In genomic region chr5:112470144-112470543, GRCm38 (mm10) we compare ENCODE assay signal across 11 mouse cellular contexts. TPM values are rescaled to one million over a fixed set of nuclear protein-coding genes. Genes with fewer than 3 reads are reported as not detected.
DNase-seq lines count a peak whose midpoint lies in the region; ATAC-seq and TF ChIP-seq lines count a peak whose summit lies in the region.
"Had no signal": no experiment of that assay in that cellular context is flagged by ENCODE, and none has a peak within 500 bp of the region (broad histone marks: within the 10 kb centered on the region; RNA-seq: fewer than 3 reads in every experiment).

No protein-coding gene starts in this region.

- H3K4me3 ChIP-seq in midbrain, postnatal 0 days (ENCODE audit: low read depth, low read length): no peak overlapping the region
- H3K4me3 ChIP-seq in midbrain, embryonic 11.5 days (ENCODE audit: low read depth, low read length): no peak overlapping the region
- no peak overlapping the region for H3K4me3 ChIP-seq in bone marrow, adult 2 months (replicated peaks; ENCODE audit: control insufficient read depth, low read depth, low read length)
- H3K4me3 ChIP-seq: heart, embryonic 15.5 days had no signal

- no peak overlapping the region for H3K4me2 ChIP-seq in midbrain, postnatal 0 days (ENCODE audit: low read depth, low read length, poor library complexity, severe bottlenecking)
- no peak overlapping the region for H3K4me2 ChIP-seq in midbrain, embryonic 11.5 days
- H3K4me2 ChIP-seq: heart, embryonic 15.5 days had no signal

- H3K9ac ChIP-seq in midbrain, postnatal 0 days (replicated peaks; ENCODE audit: low read length, poor library complexity, severe bottlenecking): no peak overlapping the region
- H3K9ac ChIP-seq in midbrain, embryonic 11.5 days (ENCODE audit: low read length): no peak overlapping the region
- H3K9ac ChIP-seq: heart, embryonic 15.5 days had no signal

- H3K27me3 ChIP-seq in midbrain, postnatal 0 days (ENCODE audit: insufficient read depth, low read length): no peaks in the 10 kb centered on the region
- no peaks in the 10 kb centered on the region for H3K27me3 ChIP-seq in midbrain, embryonic 11.5 days (ENCODE audit: control insufficient read depth, insufficient read depth, low read length)

- no peaks in the 10 kb centered on the region for H3K4me1 ChIP-seq in midbrain, postnatal 0 days (ENCODE audit: insufficient read depth, low read length)
- peaks cover 8% of the 10 kb centered on the region; the same call in 1 of the 2 replicates for H3K4me1 ChIP-seq in midbrain, embryonic 11.5 days (ENCODE audit: control insufficient read depth, insufficient read depth, low read length)
- H3K4me1 ChIP-seq in bone marrow, adult 2 months (ENCODE audit: control insufficient read depth, insufficient read depth, low read length): no peaks in the 10 kb centered on the region
- H3K4me1 ChIP-seq: heart, embryonic 15.5 days had no signal

- DNase-seq in gastrocnemius, adult 18-20 months (ENCODE audit: low spot score): peak; percentile 24
- no peak for DNase-seq in gastrocnemius, postnatal 25 days
- peak; percentile 78 for DNase-seq in midbrain, postnatal 0 days (ENCODE audit: low spot score)
- no peak for DNase-seq in midbrain, embryonic 11.5 days (ENCODE audit: low spot score, missing footprints)
- peak; percentile 38 to 55 for DNase-seq in frontal cortex, postnatal 25 days (ENCODE audit: low spot score in 2 of 2)
- DNase-seq in spleen, postnatal 14 days (ENCODE audit: low spot score in 2 of 2): no peak

- peaks cover 32% of the 10 kb centered on the region for H3K36me3 ChIP-seq in midbrain, postnatal 0 days (ENCODE audit: insufficient read depth, low read length)
- no peaks in the 10 kb centered on the region for H3K36me3 ChIP-seq in midbrain, embryonic 11.5 days (ENCODE audit: control insufficient read depth, insufficient read depth, low read length)
- H3K36me3 ChIP-seq: heart, embryonic 15.5 days had no signal

- H3K27ac ChIP-seq in midbrain, postnatal 0 days (ENCODE audit: low read depth, low read length): no peak overlapping the region
- no peak overlapping the region for H3K27ac ChIP-seq in midbrain, embryonic 11.5 days (ENCODE audit: low read depth, low read length)
- H3K27ac ChIP-seq in bone marrow, adult 2 months (ENCODE audit: control insufficient read depth, insufficient read depth, low read depth, low read length, poor library complexity): no peak overlapping the region
- H3K27ac ChIP-seq: heart, embryonic 15.5 days had no signal

- ATAC-seq in midbrain, postnatal 0 days (ENCODE audit: low FRiP score): no peak
- ATAC-seq in midbrain, embryonic 11.5 days (ENCODE audit: low FRiP score): no peak
- ATAC-seq in megakaryocyte progenitor cell, adult 5-6 weeks (replicated peaks; ENCODE audit: poor library complexity): 0 out of 2 replicates have a peak, but pooled peaks have one; percentile 31
- ATAC-seq: Patski had no signal

- 68% methylated on average over 6 of the region's 6 CpGs for WGBS in midbrain, postnatal 0 days
- WGBS in midbrain, embryonic 11.5 days: 68% methylated on average over 6 of the region's 6 CpGs
- 57% methylated on average over 6 of the region's 6 CpGs for WGBS in bone marrow, adult 2 months

- TF ChIP-seq CTCF in midbrain, postnatal 0 days (IDR thresholded peaks at IDR 0.05): peak; percentile 92
- TF ChIP-seq CTCF in bone marrow, adult 2 months (IDR thresholded peaks at IDR 0.05; ENCODE audit: control insufficient read depth, insufficient read depth, low read length): peak; percentile 37; the same call in 1 of the 2 replicates

- H3K9me3 ChIP-seq in midbrain, postnatal 0 days (ENCODE audit: low read length): no peaks in the 10 kb centered on the region
- peaks cover 4% of the 10 kb centered on the region; the same call in 1 of the 2 replicates for H3K9me3 ChIP-seq in midbrain, embryonic 11.5 days (ENCODE audit: control insufficient read depth, low read length)
- H3K9me3 ChIP-seq: heart, embryonic 15.5 days had no signal

- no peak for TF ChIP-seq POLR2A in bone marrow, adult 2 months (IDR thresholded peaks at IDR 0.05; ENCODE audit: borderline replicate concordance, control insufficient read depth, low read depth, low read length)

RNA-seq across cellular contexts. Expression of gene Gm6588, which starts 20.9 kb away (rescaled TPM):
- not detected for total RNA-seq in gastrocnemius, adult 18-20 months (2021)
- not detected for total RNA-seq in gastrocnemius, postnatal 25 days (2021)
- not detected in 2 replicates for total RNA-seq in midbrain, postnatal 0 days (2014; rRNA removed)
- polyA plus RNA-seq in midbrain, postnatal 0 days (2015; fragmentation: Nextera tagmentation; extraction: Ambion mirVana): 0.29 and 0.39 TPM in 2 replicates
- polyA plus RNA-seq in midbrain, embryonic 11.5 days (2014; fragmentation: Nextera tagmentation; extraction: Ambion mirVana): not detected in 2 replicates
- not detected in 2 replicates for polyA plus RNA-seq in bone marrow, adult 2 months (2011; ENCODE audit: insufficient read depth, insufficient read length, low replicate concordance, missing spikeins)
- not detected in 2 replicates for total RNA-seq in megakaryocyte progenitor cell, adult 5-6 weeks (2015)
- not detected in 2 replicates for total RNA-seq in megakaryocyte progenitor cell, adult 5-6 weeks (2017)
- polyA plus RNA-seq: heart, embryonic 15.5 days; lung, embryonic 16.5 days; Patski had no signal

Comparison
In these comparisons a context has a peak if more than half of its experiments do, and no peak if none do; other contexts are left out.
1. DNase-seq: peak in gastrocnemius, adult 18-20 months (single experiment), midbrain, postnatal 0 days (single experiment) and frontal cortex, postnatal 25 days (2 of 2); none in gastrocnemius, postnatal 25 days (single experiment), midbrain, embryonic 11.5 days (single experiment) and spleen, postnatal 14 days (0 of 2).